Mouse (Mus musculus): ENCODE measurements at regions not wholly inside any gene's neighbourhood (a gene's known extent, or its start where the extent isn't known, plus 50 kb on each side); places are given as distances from the start of the nearest gene placed in this dataset.

DNA sequence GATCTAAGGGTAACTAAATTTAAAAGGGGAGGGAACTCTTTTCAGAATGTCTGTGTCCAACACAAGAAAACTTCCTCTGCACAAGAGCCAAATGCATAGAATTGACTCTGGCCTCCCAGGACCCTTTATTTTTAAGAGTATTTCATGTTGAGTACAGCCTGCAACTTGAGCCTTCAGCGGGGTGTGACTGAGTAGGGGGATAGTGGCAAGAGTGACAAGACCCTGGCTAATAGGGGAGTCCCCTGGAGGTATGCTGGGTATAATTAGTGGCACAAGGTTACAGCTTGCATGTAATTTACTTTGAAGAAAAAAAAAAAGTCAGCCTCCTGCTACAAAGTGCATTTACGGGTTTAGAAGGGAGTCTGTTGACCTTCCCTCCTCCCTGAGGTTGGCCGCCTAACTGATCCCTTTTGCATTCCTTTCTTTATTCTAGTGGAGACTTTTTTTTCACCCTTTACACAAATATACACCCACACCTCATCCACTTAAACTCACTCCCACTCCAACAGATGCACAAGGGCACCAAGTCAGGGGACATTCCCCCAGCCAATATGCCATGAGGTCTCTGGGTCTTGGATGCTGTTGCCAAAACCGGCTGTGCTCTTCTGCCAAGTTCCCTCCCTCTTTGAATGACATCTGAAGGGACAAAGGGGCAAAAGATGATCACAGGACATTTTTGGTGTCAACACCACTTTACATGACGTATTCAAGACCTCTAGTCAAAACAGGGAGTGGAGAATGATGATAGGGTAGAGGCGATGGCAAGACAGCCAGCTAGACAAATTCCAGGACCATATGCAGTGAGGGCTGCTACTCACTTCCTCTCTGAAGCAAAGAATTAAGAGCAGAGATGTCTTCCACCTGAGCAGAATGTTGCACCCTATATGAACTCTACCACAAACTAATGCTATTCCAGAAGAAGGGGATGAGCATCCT lies 557.2 kb downstream of the Nfib start:
- TF ChIP-seq FLI1 (IDR thresholded peaks at IDR 0.05; ENCODE audit: low read length) (no peak), GATA1 (IDR thresholded peaks at IDR 0.05; ENCODE audit: borderline replicate concordance, low read length) (no peak)
- H3K4me1 ChIP-seq, result no peaks in the 10 kb centered on the region
- H3K9me3 ChIP-seq, result peaks cover 6% of the 10 kb centered on the region; the same call in 1 of the 2 replicates
- H3K27me3 ChIP-seq (replicated peaks), result no peaks in the 10 kb centered on the region
- no peak overlapping the region for H3K4me3 ChIP-seq (replicated peaks)
- no peaks in the 10 kb centered on the region for H3K36me3 ChIP-seq (replicated peaks; ENCODE audit: low read length)

- Histone ChIP-seq H3K27me3 (replicated peaks) (no peaks in the 10 kb centered on the region), H3K36me3 (replicated peaks; ENCODE audit: low read length) (no peaks in the 10 kb centered on the region), H3K4me1 (no peaks in the 10 kb centered on the region), H3K4me3 (replicated peaks) (no peak overlapping the region), H3K9me3 (0 out of 2 replicates have a peak, but pooled peaks cover 3% of the 10 kb centered on the region)
- TF ChIP-seq FLI1 (IDR thresholded peaks at IDR 0.05; ENCODE audit: low read length) (no peak), GATA1 (IDR thresholded peaks at IDR 0.05; ENCODE audit: borderline replicate concordance, low read length) (no peak)
These were observed 563.2 kb downstream of the Nfib start for GRCm38 (mm10) chr4:82142391-82142790.

GRCm38 (mm10) chr4:82139806-82140205 lies 565.7 kb downstream of the Nfib start:
- H3K4me1 ChIP-seq, result no peaks in the 10 kb centered on the region
- TF ChIP-seq GATA1 (IDR thresholded peaks at IDR 0.05; ENCODE audit: borderline replicate concordance, low read length) (no peak), FLI1 (IDR thresholded peaks at IDR 0.05; ENCODE audit: low read length) (no peak)
- H3K9me3 ChIP-seq, result 0 out of 2 replicates have a peak, but pooled peaks cover 3% of the 10 kb centered on the region
- no peaks in the 10 kb centered on the region for H3K27me3 ChIP-seq (replicated peaks)
- no peaks in the 10 kb centered on the region for H3K36me3 ChIP-seq (replicated peaks; ENCODE audit: low read length)
- H3K4me3 ChIP-seq (replicated peaks), result no peak overlapping the region

GRCm38 (mm10) chr4:82139016-82139415 lies 566.5 kb downstream of the Nfib start:
- Histone ChIP-seq H3K27me3 (replicated peaks) (no peaks in the 10 kb centered on the region), H3K4me1 (no peaks in the 10 kb centered on the region), H3K9me3 (no peaks in the 10 kb centered on the region), H3K4me3 (replicated peaks) (no peak overlapping the region), H3K36me3 (replicated peaks; ENCODE audit: low read length) (no peaks in the 10 kb centered on the region)
- no peak for TF ChIP-seq GATA1 (IDR thresholded peaks at IDR 0.05; ENCODE audit: borderline replicate concordance, low read length)
- TF ChIP-seq FLI1 (IDR thresholded peaks at IDR 0.05; ENCODE audit: low read length), result no peak

GRCm38 (mm10) chr4:82132851-82133250 lies 572.7 kb downstream of the Nfib start:
- H3K36me3 ChIP-seq (replicated peaks; ENCODE audit: low read length), result no peaks in the 10 kb centered on the region
- TF ChIP-seq GATA1 (IDR thresholded peaks at IDR 0.05; ENCODE audit: borderline replicate concordance, low read length), result no peak
- no peak for TF ChIP-seq FLI1 (IDR thresholded peaks at IDR 0.05; ENCODE audit: low read length)

DNA sequence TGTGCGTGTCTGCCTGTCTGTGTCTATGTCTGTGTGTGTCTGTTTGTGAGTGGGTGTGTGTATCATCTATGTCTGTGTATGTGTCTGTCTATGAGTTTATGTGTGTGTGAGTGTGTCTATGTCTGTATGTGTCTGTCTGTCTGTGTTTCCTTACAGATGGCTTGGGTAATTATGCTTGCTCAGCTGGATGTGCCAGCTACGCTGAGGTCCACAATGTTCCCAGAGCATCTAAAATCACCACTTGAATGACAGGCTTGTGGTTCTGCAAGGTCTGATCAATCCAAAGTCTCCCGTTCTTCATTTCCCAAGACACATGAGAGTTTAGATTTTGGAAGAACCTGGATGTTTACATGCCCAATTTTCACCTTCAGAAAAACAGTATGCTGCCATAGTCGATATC lies 573.2 kb downstream of the Nfib start:
- Histone ChIP-seq H3K27me3 (replicated peaks) (no peaks in the 10 kb centered on the region), H3K4me3 (replicated peaks) (no peak overlapping the region), H3K9me3 (0 out of 2 replicates have a peak, but pooled peaks cover 3% of the 10 kb centered on the region), H3K36me3 (replicated peaks; ENCODE audit: low read length) (no peaks in the 10 kb centered on the region), H3K4me1 (no peaks in the 10 kb centered on the region)
- TF ChIP-seq FLI1 (IDR thresholded peaks at IDR 0.05; ENCODE audit: low read length) (no peak), GATA1 (IDR thresholded peaks at IDR 0.05; ENCODE audit: borderline replicate concordance, low read length) (no peak)

More at GRCm38 (mm10) chr4:82132851-82133250, 572.7 kb downstream of the Nfib start:
- Histone ChIP-seq H3K9me3 (0 out of 2 replicates have a peak, but pooled peaks cover 3% of the 10 kb centered on the region), H3K4me1 (no peaks in the 10 kb centered on the region), H3K27me3 (replicated peaks) (no peaks in the 10 kb centered on the region), H3K4me3 (replicated peaks) (no peak overlapping the region)

DNA sequence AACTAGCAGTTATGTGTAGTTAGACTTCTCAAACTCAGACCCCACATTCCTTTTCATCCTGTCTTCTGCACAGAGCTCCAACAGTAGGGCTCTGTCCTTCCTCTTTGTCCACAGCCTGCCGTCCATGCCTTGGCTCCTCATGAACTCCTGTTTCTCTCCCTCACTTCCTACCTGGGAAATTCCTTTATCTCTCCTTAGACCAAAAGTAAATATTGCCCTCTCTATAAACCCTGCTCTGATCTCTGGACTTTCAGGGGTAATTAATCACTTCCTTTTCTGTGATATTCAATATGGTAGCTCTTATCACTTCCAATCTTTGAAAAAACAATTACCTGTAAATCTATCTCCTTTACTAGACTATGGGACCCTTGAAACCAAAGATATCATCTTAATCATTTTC lies 576.1 kb downstream of the Nfib start:
- no peak for TF ChIP-seq FLI1 (IDR thresholded peaks at IDR 0.05; ENCODE audit: low read length)
- no peak for TF ChIP-seq GATA1 (IDR thresholded peaks at IDR 0.05; ENCODE audit: borderline replicate concordance, low read length)
- Histone ChIP-seq H3K36me3 (replicated peaks; ENCODE audit: low read length) (no peaks in the 10 kb centered on the region), H3K27me3 (replicated peaks) (no peaks in the 10 kb centered on the region), H3K4me1 (no peaks in the 10 kb centered on the region), H3K9me3 (0 out of 2 replicates have a peak, but pooled peaks cover 3% of the 10 kb centered on the region), H3K4me3 (replicated peaks) (no peak overlapping the region)

- Histone ChIP-seq H3K9me3 (no peaks in the 10 kb centered on the region), H3K4me3 (replicated peaks) (no peak overlapping the region), H3K4me1 (no peaks in the 10 kb centered on the region), H3K27me3 (replicated peaks) (no peaks in the 10 kb centered on the region), H3K36me3 (replicated peaks; ENCODE audit: low read length) (no peaks in the 10 kb centered on the region)
- TF ChIP-seq GATA1 (IDR thresholded peaks at IDR 0.05; ENCODE audit: borderline replicate concordance, low read length), result no peak
- no peak for TF ChIP-seq FLI1 (IDR thresholded peaks at IDR 0.05; ENCODE audit: low read length)
These were observed 581.8 kb downstream of the Nfib start for GRCm38 (mm10) chr4:82123733-82124132.

GRCm38 (mm10) chr4:82123101-82123500 lies 582.4 kb downstream of the Nfib start:
- Histone ChIP-seq H3K4me1 (no peaks in the 10 kb centered on the region), H3K27me3 (replicated peaks) (no peaks in the 10 kb centered on the region), H3K4me3 (replicated peaks) (no peak overlapping the region), H3K36me3 (replicated peaks; ENCODE audit: low read length) (no peaks in the 10 kb centered on the region), H3K9me3 (no peaks in the 10 kb centered on the region)
- TF ChIP-seq GATA1 (IDR thresholded peaks at IDR 0.05; ENCODE audit: borderline replicate concordance, low read length), result no peak
- no peak for TF ChIP-seq FLI1 (IDR thresholded peaks at IDR 0.05; ENCODE audit: low read length)

DNA sequence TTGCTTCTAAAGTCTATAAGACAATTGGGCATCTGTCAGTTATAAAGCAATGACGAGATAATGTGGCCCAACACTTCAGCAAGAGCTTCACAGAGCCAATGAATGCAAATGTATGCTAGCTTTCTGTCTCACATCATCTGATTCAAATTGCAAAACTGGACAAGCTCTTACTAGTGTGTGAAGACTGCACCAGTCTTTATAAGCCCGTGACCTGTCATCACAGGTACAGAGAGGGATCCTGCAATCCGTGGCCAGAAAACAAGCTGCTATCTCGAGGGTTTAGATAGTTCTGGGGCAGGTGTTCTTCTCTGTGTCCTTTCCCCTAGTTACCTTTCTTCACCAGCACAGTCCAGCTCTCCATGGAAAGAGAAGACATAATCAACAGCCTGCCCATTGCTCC lies 584.8 kb downstream of the Nfib start:
- H3K36me3 ChIP-seq (replicated peaks; ENCODE audit: low read length), result no peaks in the 10 kb centered on the region
- TF ChIP-seq FLI1 (IDR thresholded peaks at IDR 0.05; ENCODE audit: low read length) (no peak), GATA1 (IDR thresholded peaks at IDR 0.05; ENCODE audit: borderline replicate concordance, low read length) (no peak)
- H3K4me3 ChIP-seq (replicated peaks), result no peak overlapping the region
- no peaks in the 10 kb centered on the region for H3K9me3 ChIP-seq
- H3K27me3 ChIP-seq (replicated peaks), result no peaks in the 10 kb centered on the region
- H3K4me1 ChIP-seq, result no peaks in the 10 kb centered on the region
